Mouse (Mus musculus): ENCODE measurements around the gene Hnrnpab. TPM values are rescaled to one million over a fixed set of nuclear protein-coding genes. Genes with fewer than 3 reads are reported as not detected.

Gene Hnrnpab
- polyA plus RNA-seq, 1 experiment: 116 TPM

DNA sequence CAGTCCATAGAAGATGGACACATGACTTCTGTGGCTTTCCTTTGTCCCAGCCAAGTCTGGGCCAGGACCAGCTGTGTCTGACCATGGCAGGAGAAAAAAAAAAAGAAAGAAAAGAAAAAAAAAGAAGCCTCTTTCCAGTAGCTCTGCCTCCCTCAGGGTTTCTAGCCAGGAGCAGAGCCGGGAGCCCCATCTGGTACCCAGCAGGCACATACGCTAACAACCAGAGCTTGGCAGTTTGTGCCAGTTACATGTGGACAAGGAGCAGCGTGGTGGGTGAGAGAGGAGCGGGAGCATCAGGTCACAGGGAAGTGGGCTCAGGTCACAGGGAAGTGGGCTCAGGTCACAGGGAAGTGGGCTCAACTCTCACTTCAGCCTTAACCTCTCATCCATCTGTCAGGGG, 30.2 kb downstream of the Hnrnpab start:
- 90% methylated on average over 4 of the region's 4 CpGs for WGBS
- no peak overlapping the region for H3K4me3 ChIP-seq (ENCODE audit: insufficient read depth, low read depth, low read length)
- TF ChIP-seq CTCF (conservative IDR thresholded peaks at IDR 0.05; ENCODE audit: insufficient read depth, insufficient read length, low read depth, low read length) (no peak), POLR2A (IDR thresholded peaks at IDR 0.05; ENCODE audit: low read depth, low read length) (no peak)
- no peaks in the 10 kb centered on the region for H3K4me1 ChIP-seq (ENCODE audit: control insufficient read depth, insufficient read depth, low read length)
- H3K27ac ChIP-seq (ENCODE audit: insufficient read depth, low read depth, low read length): no peak overlapping the region
- H3K36me3 ChIP-seq (ENCODE audit: control insufficient read depth, insufficient read depth, low read length): no peaks in the 10 kb centered on the region
- H3K27me3 ChIP-seq (replicated peaks; ENCODE audit: control insufficient read depth, insufficient read depth, low read length): no peaks in the 10 kb centered on the region
- no peak for DNase-seq

GRCm38 (mm10) chr11:51568801-51569200, 37.8 kb downstream of the Hnrnpab start:
- H3K4me1 ChIP-seq (ENCODE audit: control insufficient read depth, insufficient read depth, low read length): no peaks in the 10 kb centered on the region
- no peak overlapping the region for H3K4me3 ChIP-seq (ENCODE audit: insufficient read depth, low read depth, low read length)
- no peak for DNase-seq
- H3K36me3 ChIP-seq (ENCODE audit: control insufficient read depth, insufficient read depth, low read length): no peaks in the 10 kb centered on the region
- TF ChIP-seq POLR2A (IDR thresholded peaks at IDR 0.05; ENCODE audit: low read depth, low read length) (no peak), CTCF (conservative IDR thresholded peaks at IDR 0.05; ENCODE audit: insufficient read depth, insufficient read length, low read depth, low read length) (no peak)
- no peaks in the 10 kb centered on the region for H3K27me3 ChIP-seq (replicated peaks; ENCODE audit: control insufficient read depth, insufficient read depth, low read length)
- H3K27ac ChIP-seq (ENCODE audit: insufficient read depth, low read depth, low read length): no peak overlapping the region
- 88% methylated on average over 4 of the region's 4 CpGs for WGBS

GRCm38 (mm10) chr11:51565951-51566350, 40.7 kb downstream of the Hnrnpab start:
- H3K4me3 ChIP-seq (ENCODE audit: insufficient read depth, low read depth, low read length): no peak overlapping the region
- 87% methylated on average over 6 of the region's 6 CpGs for WGBS
- TF ChIP-seq CTCF (conservative IDR thresholded peaks at IDR 0.05; ENCODE audit: insufficient read depth, insufficient read length, low read depth, low read length): peak; percentile 23; the same call in 1 of the 2 replicates
- no peak for TF ChIP-seq POLR2A (IDR thresholded peaks at IDR 0.05; ENCODE audit: low read depth, low read length)
- no peak overlapping the region for H3K27ac ChIP-seq (ENCODE audit: insufficient read depth, low read depth, low read length)
- no peaks in the 10 kb centered on the region for H3K4me1 ChIP-seq (ENCODE audit: control insufficient read depth, insufficient read depth, low read length)
- no peaks in the 10 kb centered on the region for H3K36me3 ChIP-seq (ENCODE audit: control insufficient read depth, insufficient read depth, low read length)
- DNase-seq: no peak
- H3K27me3 ChIP-seq (replicated peaks; ENCODE audit: control insufficient read depth, insufficient read depth, low read length): no peaks in the 10 kb centered on the region

- Histone ChIP-seq H3K36me3 (ENCODE audit: control insufficient read depth, insufficient read depth, low read length) (no peaks in the 10 kb centered on the region), H3K4me1 (ENCODE audit: control insufficient read depth, insufficient read depth, low read length) (no peaks in the 10 kb centered on the region), H3K27me3 (replicated peaks; ENCODE audit: control insufficient read depth, insufficient read depth, low read length) (no peaks in the 10 kb centered on the region), H3K4me3 (ENCODE audit: insufficient read depth, low read depth, low read length) (no peak overlapping the region), H3K27ac (ENCODE audit: insufficient read depth, low read depth, low read length) (no peak overlapping the region)
- no peak for TF ChIP-seq POLR2A (IDR thresholded peaks at IDR 0.05; ENCODE audit: low read depth, low read length)
- no peak for TF ChIP-seq CTCF (conservative IDR thresholded peaks at IDR 0.05; ENCODE audit: insufficient read depth, insufficient read length, low read depth, low read length)
- WGBS: 34% methylated on average over 3 of the region's 3 CpGs
- peak; percentile 76 for DNase-seq
Observed at GRCm38 (mm10) chr11:51565062-51565461, 41.6 kb downstream of the Hnrnpab start.

- Histone ChIP-seq H3K4me3 (ENCODE audit: insufficient read depth, low read depth, low read length) (no peak overlapping the region), H3K4me1 (ENCODE audit: control insufficient read depth, insufficient read depth, low read length) (no peaks in the 10 kb centered on the region), H3K27me3 (replicated peaks; ENCODE audit: control insufficient read depth, insufficient read depth, low read length) (no peaks in the 10 kb centered on the region), H3K36me3 (ENCODE audit: control insufficient read depth, insufficient read depth, low read length) (no peaks in the 10 kb centered on the region), H3K27ac (ENCODE audit: insufficient read depth, low read depth, low read length) (no peak overlapping the region)
- 93% methylated on average over 1 of the region's 1 CpGs for WGBS
- TF ChIP-seq POLR2A (IDR thresholded peaks at IDR 0.05; ENCODE audit: low read depth, low read length) (no peak), CTCF (conservative IDR thresholded peaks at IDR 0.05; ENCODE audit: insufficient read depth, insufficient read length, low read depth, low read length) (no peak)
- DNase-seq: no peak
Observed at GRCm38 (mm10) chr11:51563276-51563675, 43.4 kb downstream of the Hnrnpab start.

DNA sequence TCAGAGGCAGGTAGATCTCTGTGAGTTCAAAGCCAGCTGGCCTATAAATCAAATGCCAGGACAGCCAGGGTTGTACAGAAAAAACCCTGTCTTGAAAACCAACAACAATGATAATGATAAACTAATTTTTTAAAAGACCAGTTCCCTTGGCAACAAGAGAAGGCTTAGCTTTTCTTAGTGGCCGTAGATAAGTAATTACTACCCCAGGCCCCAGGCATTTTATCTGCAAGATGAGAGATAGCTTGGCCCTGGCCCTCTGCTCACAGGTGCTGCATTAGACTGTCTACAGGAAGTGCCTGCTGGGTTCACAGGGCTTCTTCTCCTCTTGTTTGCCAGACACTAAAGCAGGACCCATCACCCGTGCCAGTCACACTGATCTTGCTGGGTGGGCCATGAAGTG, 51.6 kb downstream of the Hnrnpab start:
- H3K36me3 ChIP-seq (ENCODE audit: control insufficient read depth, insufficient read depth, low read length): no peaks in the 10 kb centered on the region
- no peaks in the 10 kb centered on the region for H3K27me3 ChIP-seq (replicated peaks; ENCODE audit: control insufficient read depth, insufficient read depth, low read length)
- DNase-seq: no peak
- 81% methylated on average over 2 of the region's 2 CpGs for WGBS
- H3K27ac ChIP-seq (ENCODE audit: insufficient read depth, low read depth, low read length): no peak overlapping the region
- H3K4me1 ChIP-seq (ENCODE audit: control insufficient read depth, insufficient read depth, low read length): no peaks in the 10 kb centered on the region
- TF ChIP-seq CTCF (conservative IDR thresholded peaks at IDR 0.05; ENCODE audit: insufficient read depth, insufficient read length, low read depth, low read length): no peak
- TF ChIP-seq POLR2A (IDR thresholded peaks at IDR 0.05; ENCODE audit: low read depth, low read length): no peak
- no peak overlapping the region for H3K4me3 ChIP-seq (ENCODE audit: insufficient read depth, low read depth, low read length)

GRCm38 (mm10) chr11:51554590-51554989, 52.1 kb downstream of the Hnrnpab start:
- no peak for DNase-seq
- TF ChIP-seq POLR2A (IDR thresholded peaks at IDR 0.05; ENCODE audit: low read depth, low read length) (no peak), CTCF (conservative IDR thresholded peaks at IDR 0.05; ENCODE audit: insufficient read depth, insufficient read length, low read depth, low read length) (no peak)
- no peaks in the 10 kb centered on the region for H3K4me1 ChIP-seq (ENCODE audit: control insufficient read depth, insufficient read depth, low read length)

GRCm38 (mm10) chr11:51552091-51552490, 54.6 kb downstream of the Hnrnpab start:
- H3K36me3 ChIP-seq (ENCODE audit: control insufficient read depth, insufficient read depth, low read length): no peaks in the 10 kb centered on the region
- WGBS: 65% methylated on average over 3 of the region's 3 CpGs
- H3K4me3 ChIP-seq (ENCODE audit: insufficient read depth, low read depth, low read length): no peak overlapping the region
- H3K27ac ChIP-seq (ENCODE audit: insufficient read depth, low read depth, low read length): no peak overlapping the region
- no peaks in the 10 kb centered on the region for H3K4me1 ChIP-seq (ENCODE audit: control insufficient read depth, insufficient read depth, low read length)
- TF ChIP-seq CTCF (conservative IDR thresholded peaks at IDR 0.05; ENCODE audit: insufficient read depth, insufficient read length, low read depth, low read length): no peak
- no peak for TF ChIP-seq POLR2A (IDR thresholded peaks at IDR 0.05; ENCODE audit: low read depth, low read length)
- DNase-seq: no peak
- H3K27me3 ChIP-seq (replicated peaks; ENCODE audit: control insufficient read depth, insufficient read depth, low read length): no peaks in the 10 kb centered on the region

More at GRCm38 (mm10) chr11:51554590-51554989, 52.1 kb downstream of the Hnrnpab start:
- no peak overlapping the region for H3K27ac ChIP-seq (ENCODE audit: insufficient read depth, low read depth, low read length)
- no peaks in the 10 kb centered on the region for H3K36me3 ChIP-seq (ENCODE audit: control insufficient read depth, insufficient read depth, low read length)
- no peak overlapping the region for H3K4me3 ChIP-seq (ENCODE audit: insufficient read depth, low read depth, low read length)
- H3K27me3 ChIP-seq (replicated peaks; ENCODE audit: control insufficient read depth, insufficient read depth, low read length): no peaks in the 10 kb centered on the region
- WGBS: 76% methylated on average over 10 of the region's 10 CpGs
